Mouse (Mus musculus) hindbrain, embryonic 13.5 days (tissue): Measurements from ENCODE around the gene Pola2. TPM values are rescaled to one million over a fixed set of nuclear protein-coding genes. Genes with fewer than 3 reads are reported as not detected.

ENCODE experiments used
- ATAC-seq: fragments of 200-750 bp; cut with Nextera tagmentation; 2 replicates; pipeline ENCODE4 v1.8.0; 2017; ENCODE audit warnings: moderate TSS enrichment; ENCODE audit not compliant: low FRiP score
- H3K27ac ChIP-seq: fragments of 300-500 bp; sonication (generic); 2 replicates; pipeline ENCODE4 v1.5.1; 2015; ENCODE audit warnings: inconsistent platforms, mild to moderate bottlenecking, moderate library complexity
- H3K27me3 ChIP-seq: fragments of 300-500 bp; sonication (generic); 2 replicates; pipeline ENCODE4 v1.6.1; 2015; ENCODE audit warnings: mild to moderate bottlenecking, inconsistent platforms
- H3K36me3 ChIP-seq: fragments of 300-500 bp; sonication (generic); 2 replicates; pipeline ENCODE4 v1.6.1; 2015; ENCODE audit warnings: mild to moderate bottlenecking, inconsistent platforms
- H3K4me1 ChIP-seq: fragments of 300-500 bp; sonication (generic); replicated peaks from 2 replicates; pipeline ENCODE4 v1.6.1; 2015; ENCODE audit warnings: inconsistent platforms
- H3K4me2 ChIP-seq: fragments of 300-500 bp; sonication (generic); 2 replicates; pipeline ENCODE4 v1.6.1; 2015; ENCODE audit warnings: inconsistent platforms, mild to moderate bottlenecking, moderate library complexity
- H3K4me3 ChIP-seq: fragments of 300-500 bp; sonication (generic); 2 replicates; pipeline ENCODE4 v1.5.1; 2015; ENCODE audit warnings: mild to moderate bottlenecking, inconsistent platforms
- H3K9ac ChIP-seq: fragments of 300-500 bp; sonication (generic); 2 replicates; pipeline ENCODE4 v1.6.1; 2015; ENCODE audit warnings: mild to moderate bottlenecking, inconsistent platforms
- H3K9me3 ChIP-seq: fragments of 300-500 bp; sonication (generic); 2 replicates; pipeline ENCODE4 v1.6.1; 2016; ENCODE audit warnings: inconsistent platforms
- WGBS: fragments of 180-500 bp; shearing (Covaris S2); methylation state at CpG from one replicate; pipeline ENCODE4 v1.1.7; 2015; 5-methylcytosine and 5-hydroxymethylcytosine counted together
- polyA plus RNA-seq: library from polyadenylated mRNA; unstranded; fragments of >200 nt; fragmentation: Nextera tagmentation; extraction: Ambion mirVana; gene quantifications from 2 replicates; pipeline ENCODE4 v1.2.1, GENCODE M21; 2015

Pola2 gene
- polyA plus RNA-seq, 1 experiment from 2014 or later = 22.6 TPM

- Histone ChIP-seq H3K27ac (no peak overlapping the region), H3K4me3 (no peak overlapping the region), H3K27me3 (peaks cover 8% of the 10 kb centered on the region; the same call in 1 of the 2 replicates), H3K9me3 (no peaks in the 10 kb centered on the region), H3K9ac (no peak overlapping the region), H3K4me1 (peaks cover 29% of the 10 kb centered on the region), H3K4me2 (no peak overlapping the region), H3K36me3 (no peaks in the 10 kb centered on the region)
- no peak for ATAC-seq
- 71% methylated on average over 3 of the region's 3 CpGs for WGBS
Measured at GRCm38 (mm10) chr19:5928546-5928945, 35.5 kb downstream of the Pola2 start.

GRCm38 (mm10) chr19:5928104-5928503 lies 35.9 kb downstream of the Pola2 start:
- Histone ChIP-seq H3K9me3 (no peaks in the 10 kb centered on the region), H3K27me3 (peaks cover 8% of the 10 kb centered on the region; the same call in 1 of the 2 replicates), H3K4me3 (no peak overlapping the region), H3K36me3 (no peaks in the 10 kb centered on the region), H3K9ac (no peak overlapping the region), H3K4me1 (peaks cover 33% of the 10 kb centered on the region), H3K27ac (no peak overlapping the region), H3K4me2 (no peak overlapping the region)
- ATAC-seq = no peak
- 85% methylated on average over 6 of the region's 6 CpGs for WGBS

GRCm38 (mm10) chr19:5927532-5927931 lies 36.5 kb downstream of the Pola2 start:
- Histone ChIP-seq H3K4me1 (peaks cover 39% of the 10 kb centered on the region), H3K4me3 (no peak overlapping the region), H3K36me3 (no peaks in the 10 kb centered on the region), H3K27me3 (peaks cover 8% of the 10 kb centered on the region; the same call in 1 of the 2 replicates), H3K27ac (no peak overlapping the region), H3K9ac (no peak overlapping the region), H3K9me3 (no peaks in the 10 kb centered on the region), H3K4me2 (no peak overlapping the region)
- 78% methylated on average over 8 of the region's 8 CpGs for WGBS
- no peak for ATAC-seq

GRCm38 (mm10) chr19:5927026-5927425 lies 37.0 kb downstream of the Pola2 start:
- Histone ChIP-seq H3K9ac (no peak overlapping the region), H3K27me3 (peaks cover 10% of the 10 kb centered on the region; the same call in 1 of the 2 replicates), H3K36me3 (no peaks in the 10 kb centered on the region), H3K27ac (no peak overlapping the region), H3K4me3 (no peak overlapping the region), H3K4me1 (peaks cover 44% of the 10 kb centered on the region), H3K4me2 (no peak overlapping the region), H3K9me3 (no peaks in the 10 kb centered on the region)
- WGBS = 74% methylated on average over 11 of the region's 11 CpGs
- no peak for ATAC-seq

GRCm38 (mm10) chr19:5925311-5925855 lies 38.6 kb downstream of the Pola2 start:
- Histone ChIP-seq H3K4me2 (peak overlapping the region; percentile 91), H3K4me3 (peak overlapping the region; percentile 70), H3K9ac (peak overlapping the region; percentile 83), H3K36me3 (no peaks in the 10 kb centered on the region), H3K4me1 (peaks cover 50% of the 10 kb centered on the region), H3K27me3 (peaks cover 10% of the 10 kb centered on the region; the same call in 1 of the 2 replicates), H3K27ac (peak overlapping the region; percentile 85), H3K9me3 (no peaks in the 10 kb centered on the region)
- 35% methylated on average over 11 of the region's 11 CpGs for WGBS
- ATAC-seq = no peak

GRCm38 (mm10) chr19:5924713-5925093 lies 39.3 kb downstream of the Pola2 start, which contains the start of gene Cdc42ep2:
Gene Cdc42ep2 (minus strand): TSS chr19:5924816.
- Histone ChIP-seq H3K4me1 (peaks cover 43% of the 10 kb centered on the region), H3K9ac (peak within 1 kb of the TSS; percentile 83), H3K4me2 (peak within 1 kb of the TSS; percentile 91), H3K9me3 (no peaks in the 10 kb centered on the region), H3K4me3 (peak within 1 kb of the TSS; percentile 70), H3K27ac (peak within 1 kb of the TSS; percentile 85), H3K27me3 (peaks cover 10% of the 10 kb centered on the region; the same call in 1 of the 2 replicates), H3K36me3 (no peaks in the 10 kb centered on the region)
- 1% methylated on average over 18 of the region's 18 CpGs for WGBS
- peak; percentile 94 for ATAC-seq

GRCm38 (mm10) chr19:5923990-5924712 lies 39.9 kb downstream of the Pola2 start:
- ATAC-seq = peak; percentile 78
- H3K36me3 ChIP-seq = no peaks in the 10 kb centered on the region
- H3K27me3 ChIP-seq = peaks cover 10% of the 10 kb centered on the region; the same call in 1 of the 2 replicates
- H3K9ac ChIP-seq = peak overlapping the region; percentile 83
- no peaks in the 10 kb centered on the region for H3K9me3 ChIP-seq
- WGBS = under 1% methylated on average over 38 of the region's 38 CpGs
- H3K27ac ChIP-seq = peak overlapping the region; percentile 85
- H3K4me2 ChIP-seq = peak overlapping the region; percentile 91
- peaks cover 41% of the 10 kb centered on the region for H3K4me1 ChIP-seq
- H3K4me3 ChIP-seq = peak overlapping the region; percentile 70

GRCm38 (mm10) chr19:5922963-5923362 lies 41.0 kb downstream of the Pola2 start:
- Histone ChIP-seq H3K4me2 (peak overlapping the region; percentile 38), H3K4me1 (peaks cover 41% of the 10 kb centered on the region), H3K27ac (no peak overlapping the region), H3K4me3 (no peak overlapping the region), H3K9ac (peak overlapping the region; percentile 49; the same call in 1 of the 2 replicates), H3K9me3 (no peaks in the 10 kb centered on the region), H3K27me3 (peaks cover 10% of the 10 kb centered on the region; the same call in 1 of the 2 replicates), H3K36me3 (peaks cover 9% of the 10 kb centered on the region)
- 97% methylated on average over 3 of the region's 3 CpGs for WGBS
- no peak for ATAC-seq

- no peak for ATAC-seq
- 82% methylated on average over 15 of the region's 15 CpGs for WGBS
- Histone ChIP-seq H3K4me1 (peaks cover 41% of the 10 kb centered on the region), H3K4me2 (peak overlapping the region; percentile 38), H3K27ac (no peak overlapping the region), H3K27me3 (peaks cover 10% of the 10 kb centered on the region; the same call in 1 of the 2 replicates), H3K36me3 (peaks cover 15% of the 10 kb centered on the region), H3K9me3 (no peaks in the 10 kb centered on the region), H3K9ac (peak overlapping the region; percentile 71), H3K4me3 (no peak overlapping the region)
Measured at GRCm38 (mm10) chr19:5922119-5922942, 41.7 kb downstream of the Pola2 start.

GRCm38 (mm10) chr19:5921715-5922114 lies 42.3 kb downstream of the Pola2 start:
- H3K4me1 ChIP-seq = peaks cover 41% of the 10 kb centered on the region
- peaks cover 10% of the 10 kb centered on the region; the same call in 1 of the 2 replicates for H3K27me3 ChIP-seq
- WGBS = 17% methylated on average over 9 of the region's 9 CpGs
- no peak for ATAC-seq
- peak overlapping the region; percentile 38 for H3K4me2 ChIP-seq
- peak overlapping the region; percentile 12; the same call in 1 of the 2 replicates for H3K4me3 ChIP-seq
- H3K9ac ChIP-seq = peak overlapping the region; percentile 71
- H3K27ac ChIP-seq = no peak overlapping the region
- H3K9me3 ChIP-seq = no peaks in the 10 kb centered on the region
- H3K36me3 ChIP-seq = peaks cover 20% of the 10 kb centered on the region

- Histone ChIP-seq H3K4me1 (peaks cover 38% of the 10 kb centered on the region), H3K27me3 (no peaks in the 10 kb centered on the region), H3K4me3 (peak within 1 kb of the TSS; percentile 100), H3K36me3 (peaks cover 24% of the 10 kb centered on the region), H3K9me3 (no peaks in the 10 kb centered on the region), H3K27ac (peak within 1 kb of the TSS; percentile 89), H3K4me2 (peak within 1 kb of the TSS; percentile 90), H3K9ac (peak within 1 kb of the TSS; percentile 94)
- ATAC-seq = 0 out of 2 replicates have a peak, but pooled peaks have one; percentile 6
- 23% methylated on average over 13 of the region's 13 CpGs for WGBS
Measured at GRCm38 (mm10) chr19:5913007-5913719, 50.8 kb downstream of the Pola2 start, which contains the start of gene Dpf2. Gene Dpf2 (minus strand): TSS chr19:5913010.
